Mouse (Mus musculus): ENCODE measurements around the gene Prnp.
A peak's percentile ranks its signal among the peaks of the same experiment; 100 is the strongest.

Prnp gene

GRCm38 (mm10) chr2:131949767-131950597, 40.3 kb downstream of the Prnp start:
- peak; percentile 76 for DNase-seq

- DNase-seq = peak; percentile 60
Measured at GRCm38 (mm10) chr2:131950598-131951095, 40.9 kb downstream of the Prnp start, which contains the start of gene Prnd. Gene Prnd (plus strand): TSS chr2:131950861.

GRCm38 (mm10) chr2:131952456-131952855, 42.7 kb downstream of the Prnp start:
- peak; percentile 50 for DNase-seq

- DNase-seq = peak; percentile 25
Measured at GRCm38 (mm10) chr2:131952961-131953538, 43.3 kb downstream of the Prnp start.

- peak; percentile 4 for DNase-seq
Measured at GRCm38 (mm10) chr2:131953711-131954110, 44.0 kb downstream of the Prnp start.

GRCm38 (mm10) chr2:131954835-131955234, 45.1 kb downstream of the Prnp start:
- DNase-seq = no peak

GRCm38 (mm10) chr2:131955264-131955663, 45.5 kb downstream of the Prnp start:
- peak; percentile 59 for DNase-seq

- no peak for DNase-seq
Measured at GRCm38 (mm10) chr2:131956336-131957256, 46.9 kb downstream of the Prnp start.

GRCm38 (mm10) chr2:131957731-131958222, 48.0 kb downstream of the Prnp start:
- peak; percentile 54 for DNase-seq

- DNase-seq = no peak
Measured at GRCm38 (mm10) chr2:131961671-131962070, 51.9 kb downstream of the Prnp start.

GRCm38 (mm10) chr2:131970597-131970996, 60.9 kb downstream of the Prnp start:
- no peak for DNase-seq

- no peak for DNase-seq
Measured at GRCm38 (mm10) chr2:131971098-131971497, 61.4 kb downstream of the Prnp start.

- no peak for DNase-seq
Measured at GRCm38 (mm10) chr2:131976663-131977062, 66.9 kb downstream of the Prnp start.

GRCm38 (mm10) chr2:131980866-131981265, 71.1 kb downstream of the Prnp start:
- DNase-seq = peak; percentile 75

GRCm38 (mm10) chr2:131982546-131983196, 72.9 kb downstream of the Prnp start:
- DNase-seq = peak; percentile 80

- DNase-seq = no peak
Measured at GRCm38 (mm10) chr2:131987950-131988349, 78.2 kb downstream of the Prnp start.
